Mouse (Mus musculus) brain, adult 2 months (tissue): ENCODE results near the gene Nme9.

ENCODE experiments used
- DNase-seq: peaks from one replicate; pipeline ENCODE4 v3.0.0; 2011; ENCODE audit warnings: low read depth, low spot score

The Nme9 gene

DNA sequence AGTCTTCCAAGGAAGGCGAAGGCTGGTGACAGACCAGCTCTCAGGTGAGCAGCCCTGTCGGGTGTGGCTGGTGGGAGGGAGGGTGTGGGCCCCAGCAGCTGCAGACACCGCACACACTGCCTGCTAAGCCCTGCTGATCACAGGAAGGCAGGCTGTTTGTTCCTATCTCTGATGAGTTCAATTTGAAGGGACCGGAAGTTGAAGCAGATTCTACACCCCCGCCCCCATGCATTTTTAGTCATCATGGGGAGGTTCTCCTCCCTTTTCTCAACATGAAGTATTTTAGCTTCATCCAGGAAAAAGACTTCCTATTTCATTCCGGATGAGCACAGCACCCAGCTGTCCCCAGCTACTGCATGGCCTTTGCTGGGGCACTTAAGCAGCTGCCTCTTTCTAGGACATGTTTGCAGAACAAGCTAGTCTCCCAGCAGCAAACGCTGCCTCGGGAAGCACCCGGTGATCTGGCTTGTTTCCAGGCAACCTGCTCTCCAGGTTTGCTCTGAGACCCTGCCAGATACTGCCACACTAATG is 28.0 kb downstream of the Nme9 start:
- DNase-seq = peak; percentile 75

DNA sequence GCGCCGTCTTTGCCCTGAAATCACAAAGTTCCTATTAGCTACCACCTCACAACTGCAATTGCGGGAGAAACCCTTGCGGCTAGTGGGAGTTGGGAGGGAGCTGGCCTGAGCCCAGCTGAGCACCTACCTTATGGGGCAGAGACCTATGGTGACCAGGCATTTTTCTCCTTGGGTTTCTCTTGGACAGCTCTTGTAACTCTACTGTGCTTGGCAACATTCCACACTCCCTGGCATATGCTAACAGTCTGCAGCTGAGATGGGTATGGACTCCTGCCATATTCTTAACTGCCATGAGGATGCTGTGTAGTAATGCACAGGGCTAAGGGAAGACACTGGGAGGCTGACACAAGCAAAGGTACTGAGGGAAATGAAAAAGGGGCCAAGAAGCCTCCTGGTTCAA is 29.5 kb downstream of the Nme9 start:
- peak; percentile 93 for DNase-seq

DNA sequence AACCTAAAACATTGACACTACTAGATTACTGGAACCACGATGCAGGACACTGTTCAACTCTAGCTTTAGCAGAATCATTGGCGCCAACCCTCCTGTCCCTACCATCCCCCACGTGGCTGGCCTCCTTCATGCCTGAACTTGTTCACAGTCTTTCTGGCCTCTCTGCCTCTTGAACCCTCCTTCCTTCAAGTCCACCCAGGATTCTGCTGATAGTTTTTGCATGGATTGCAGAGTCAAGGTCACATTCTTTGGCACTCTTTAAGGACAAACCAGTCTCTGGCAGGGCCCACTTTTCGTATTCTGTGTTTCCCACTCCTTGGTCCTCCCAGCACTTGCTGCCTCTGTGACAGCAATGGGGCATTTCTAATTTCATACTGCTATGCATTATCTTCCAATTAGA is 31.9 kb downstream of the Nme9 start:
- DNase-seq = no peak

DNA sequence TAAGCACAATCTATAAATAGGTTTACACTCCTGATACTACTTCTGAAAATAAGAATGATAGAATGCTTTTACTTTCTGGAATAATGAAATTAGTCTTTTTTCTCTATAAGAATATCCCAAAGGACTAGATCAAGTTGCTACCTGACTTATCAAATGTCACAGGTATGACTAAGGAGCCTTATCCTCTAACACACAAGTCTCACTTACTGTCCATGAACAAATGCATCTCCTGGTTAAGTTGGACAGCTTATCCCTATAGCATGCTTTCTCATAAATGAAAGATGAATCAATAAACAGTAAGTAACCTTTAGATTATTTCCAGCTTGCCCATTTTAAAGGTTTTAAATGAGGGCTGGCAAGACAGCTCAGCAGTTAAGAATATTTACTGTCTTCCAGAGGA is 33.4 kb downstream of the Nme9 start:
- no peak for DNase-seq

DNA sequence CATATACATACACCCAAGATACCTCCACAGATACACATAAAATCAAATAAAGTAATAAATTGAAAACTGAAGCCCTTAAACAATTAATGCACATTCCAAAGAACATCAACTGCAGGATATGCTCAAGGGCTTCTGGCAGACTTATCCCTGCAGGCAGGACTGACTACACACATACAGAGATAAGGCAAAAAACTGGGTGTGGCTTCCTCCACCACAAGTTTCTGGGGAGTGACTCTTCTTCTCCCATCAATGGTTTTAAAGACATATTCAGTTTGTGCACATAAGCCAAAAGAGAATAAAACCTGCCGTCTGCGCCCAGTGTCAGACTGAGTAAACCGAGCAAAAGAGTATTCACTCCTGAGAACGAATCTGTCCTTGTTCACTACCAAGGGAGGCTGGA is 33.9 kb downstream of the Nme9 start:
- no peak for DNase-seq

DNA sequence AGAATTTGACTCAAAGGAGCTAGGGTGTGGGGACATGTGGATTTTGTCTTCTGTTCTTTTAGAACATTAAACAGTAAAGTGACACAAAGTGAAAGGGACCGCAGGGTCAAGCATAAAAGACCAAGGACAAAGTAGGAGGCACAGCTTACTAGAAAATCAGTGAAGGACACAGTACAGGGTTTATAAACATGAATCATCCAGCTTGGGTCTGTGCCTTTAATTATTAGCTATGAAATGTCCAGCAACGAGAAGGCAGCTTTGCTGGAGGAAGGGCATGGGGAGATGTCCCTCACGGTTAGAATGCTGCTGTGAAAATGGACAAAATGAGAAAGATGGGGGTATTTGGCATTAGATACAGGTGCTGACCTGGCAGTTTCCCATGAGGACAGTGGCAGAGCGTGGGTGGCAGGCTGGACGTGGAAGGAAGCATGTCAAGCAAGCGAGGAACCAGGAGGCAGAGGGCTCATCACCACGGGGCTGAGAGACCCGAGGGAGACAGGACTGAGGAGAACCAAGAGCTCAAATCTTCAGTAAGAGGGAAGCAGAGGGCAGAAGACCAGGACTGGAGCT is 35.9 kb downstream of the Nme9 start:
- no peak for DNase-seq

DNA sequence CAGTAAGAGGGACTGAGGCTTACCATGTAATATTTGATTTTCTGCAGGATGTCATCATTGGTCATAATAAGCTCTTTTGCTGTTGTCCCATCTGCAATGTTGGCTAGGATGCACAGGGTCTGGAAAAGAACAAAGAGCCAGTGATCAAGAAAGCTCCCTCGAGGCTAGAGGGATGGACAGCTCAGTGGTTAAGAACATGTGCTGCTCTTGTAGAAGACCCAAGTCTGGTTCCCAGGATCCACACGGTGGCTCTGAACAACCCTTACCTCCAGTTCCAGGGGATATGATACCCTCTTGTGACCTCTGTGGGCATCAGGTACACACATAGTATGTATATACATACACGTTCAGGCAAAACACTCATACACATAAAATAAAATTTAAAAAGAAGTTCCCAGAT is 36.6 kb downstream of the Nme9 start:
- DNase-seq = no peak

DNA sequence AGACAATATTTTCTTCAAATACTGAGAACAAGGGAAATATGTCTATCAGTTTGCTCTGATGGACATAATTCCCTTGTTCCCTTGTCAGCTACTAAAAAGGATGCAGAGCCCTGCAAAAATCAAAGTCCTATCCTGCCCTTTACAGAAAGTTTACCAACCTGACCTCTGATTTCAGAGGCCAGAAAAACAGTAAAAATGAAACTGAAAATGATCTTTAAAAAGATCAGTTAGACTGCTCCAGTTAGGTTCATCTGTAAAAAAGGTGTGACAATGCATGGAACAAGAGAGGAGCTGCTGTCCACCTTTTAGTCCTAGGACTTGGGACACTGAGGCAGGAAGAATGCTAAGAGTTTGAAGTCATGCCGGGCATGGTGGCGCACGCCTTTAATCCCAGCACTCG is 39.8 kb downstream of the Nme9 start:
- DNase-seq = no peak

DNA sequence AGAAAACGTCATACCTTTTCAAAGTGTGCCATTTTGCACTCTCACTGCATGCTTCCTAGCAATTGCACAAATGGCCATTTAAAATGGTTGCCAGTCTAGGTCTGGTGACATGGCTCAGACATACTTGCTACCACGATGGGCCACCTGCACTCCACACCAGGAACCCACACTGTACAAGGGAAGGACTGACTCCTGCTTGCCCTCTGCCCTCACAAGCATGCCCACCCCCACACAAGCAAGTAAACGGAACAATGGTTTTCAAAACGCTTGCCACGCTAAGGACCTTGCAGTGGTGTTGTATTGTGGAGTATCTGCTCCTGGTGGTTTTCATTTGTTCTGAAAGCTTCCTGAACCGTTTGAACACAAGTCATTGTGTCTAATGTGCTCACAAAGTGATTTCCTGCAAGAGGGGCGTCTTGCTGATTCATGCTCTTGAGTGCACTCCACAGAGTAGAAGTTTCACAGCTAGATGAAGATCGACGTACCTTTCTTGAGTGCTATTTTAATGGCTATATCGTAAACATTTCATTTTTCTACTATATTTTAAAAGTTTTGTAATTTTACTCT is 41.4 kb downstream of the Nme9 start:
- DNase-seq = no peak

DNA sequence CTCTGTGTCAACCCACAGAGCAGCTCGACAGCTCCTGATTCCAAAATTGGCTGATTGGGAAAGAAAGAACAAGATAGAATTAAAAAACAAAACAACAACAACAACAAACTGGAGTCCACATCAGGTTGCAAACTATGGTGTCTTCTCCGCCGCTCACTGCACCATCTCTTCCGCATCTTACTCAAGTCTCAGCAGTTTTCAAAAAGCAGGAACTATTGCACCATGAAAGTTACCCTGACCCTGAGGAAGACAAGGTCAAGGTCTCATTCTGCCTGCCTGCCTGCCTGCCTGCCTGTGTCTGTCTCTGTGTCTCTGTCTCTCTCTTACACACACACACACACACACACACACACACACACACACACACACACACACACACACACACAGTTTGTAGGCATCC is 48.1 kb downstream of the Nme9 start:
- DNase-seq = no peak

DNA sequence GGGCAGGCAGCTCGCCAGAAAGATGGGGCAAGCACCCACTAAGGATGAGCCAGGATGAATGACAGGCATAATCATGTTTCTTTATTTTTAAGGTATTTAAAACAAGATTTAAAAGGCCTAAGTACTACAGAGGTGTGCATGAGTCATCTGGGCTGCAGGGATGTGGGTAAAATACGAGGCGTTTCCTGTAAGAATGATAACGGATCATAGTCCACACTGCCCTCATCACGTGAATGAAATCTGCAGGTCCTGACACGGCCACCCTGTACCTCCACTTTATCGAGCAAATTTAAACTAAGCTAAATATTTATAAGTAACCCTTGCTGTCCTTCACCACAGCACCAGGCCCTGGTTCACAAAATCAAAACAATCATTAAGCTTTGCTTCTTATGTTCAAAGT is 54.6 kb downstream of the Nme9 start:
- no peak for DNase-seq
